Mouse (Mus musculus) hindbrain, embryonic 14.5 days (tissue): ENCODE measurements at regions not wholly inside any gene's neighbourhood (a gene's known extent, or its start where the extent isn't known, plus 50 kb on each side); places are given as distances from the start of the nearest gene placed in this dataset.
A peak's percentile ranks its signal among the peaks of the same experiment; 100 is the strongest.

Experiments
- ATAC-seq: fragments of 200-750 bp; cut with Nextera tagmentation; 2 replicates; pipeline ENCODE4 v1.8.0; 2017; ENCODE audit warnings: moderate number of reproducible peaks, mild to moderate bottlenecking, moderate TSS enrichment, moderate library complexity; ENCODE audit not compliant: low FRiP score
- DNase-seq: peaks from one replicate; pipeline ENCODE4 v3.0.0-alpha.2; 2015; ENCODE audit warnings: low spot score
- H3K27ac ChIP-seq: fragments of 300-500 bp; sonication (generic); 2 replicates; pipeline ENCODE4 v1.5.1; 2014; ENCODE audit warnings: mild to moderate bottlenecking, moderate library complexity
- H3K27me3 ChIP-seq: fragments of 300-500 bp; sonication (generic); 2 replicates; pipeline ENCODE4 v1.6.1; 2014; ENCODE audit warnings: mild to moderate bottlenecking, low read length, mixed read lengths; ENCODE audit not compliant: control insufficient read depth, insufficient read depth
- H3K36me3 ChIP-seq: fragments of 300-500 bp; sonication (generic); replicated peaks from 2 replicates; pipeline ENCODE4 v1.6.1; 2014; ENCODE audit not compliant: control insufficient read depth, insufficient read depth
- H3K4me1 ChIP-seq: fragments of 300-500 bp; sonication (generic); replicated peaks from 2 replicates; pipeline ENCODE4 v1.6.1; 2014; ENCODE audit warnings: antibody characterized with exemption, low read length, mixed read lengths; ENCODE audit not compliant: control insufficient read depth, insufficient read depth
- H3K4me2 ChIP-seq: fragments of 300-500 bp; sonication (generic); replicated peaks from 2 replicates; pipeline ENCODE4 v1.6.1; 2014; ENCODE audit warnings: mild to moderate bottlenecking, moderate library complexity
- H3K4me3 ChIP-seq: fragments of 300-500 bp; sonication (generic); replicated peaks from 2 replicates; pipeline ENCODE4 v1.5.1; 2014; ENCODE audit warnings: mild to moderate bottlenecking, low read length
- H3K9ac ChIP-seq: fragments of 300-500 bp; sonication (generic); 2 replicates; pipeline ENCODE4 v1.6.1; 2014
- H3K9me3 ChIP-seq: fragments of 300-500 bp; sonication (generic); 2 replicates; pipeline ENCODE4 v1.6.1; 2016; ENCODE audit warnings: low read length; ENCODE audit not compliant: control insufficient read depth
- WGBS: fragments of 180-500 bp; shearing (Covaris S2); extraction: QIAGEN DNeasy Blood & Tissue Kit; methylation state at CpG from one replicate; pipeline ENCODE4 v1.1.7; 2014; 5-methylcytosine and 5-hydroxymethylcytosine counted together

GRCm38 (mm10) chr12:110332616-110333154 lies 53.8 kb downstream of the Dio3 start:
- H3K9ac ChIP-seq = no peak overlapping the region
- H3K9me3 ChIP-seq = 0 out of 2 replicates have a peak, but pooled peaks cover 4% of the 10 kb centered on the region
- DNase-seq = no peak
- H3K4me1 ChIP-seq = no peaks in the 10 kb centered on the region
- no peaks in the 10 kb centered on the region for H3K27me3 ChIP-seq
- H3K4me2 ChIP-seq = no peak overlapping the region
- no peak for ATAC-seq
- H3K27ac ChIP-seq = no peak overlapping the region
- H3K4me3 ChIP-seq = no peak overlapping the region
- WGBS = 92% methylated on average over 12 of the region's 12 CpGs
- no peaks in the 10 kb centered on the region for H3K36me3 ChIP-seq

GRCm38 (mm10) chr12:110334609-110335008 lies 55.7 kb downstream of the Dio3 start:
- H3K9me3 ChIP-seq = 0 out of 2 replicates have a peak, but pooled peaks cover 4% of the 10 kb centered on the region
- no peak overlapping the region for H3K4me3 ChIP-seq
- no peak overlapping the region for H3K27ac ChIP-seq
- ATAC-seq (no peak), DNase-seq (no peak)
- H3K4me1 ChIP-seq = no peaks in the 10 kb centered on the region
- 77% methylated on average over 2 of the region's 2 CpGs for WGBS
- no peak overlapping the region for H3K9ac ChIP-seq
- H3K36me3 ChIP-seq = no peaks in the 10 kb centered on the region
- H3K27me3 ChIP-seq = no peaks in the 10 kb centered on the region
- H3K4me2 ChIP-seq = no peak overlapping the region

- Histone ChIP-seq H3K9me3 (no peaks in the 10 kb centered on the region), H3K9ac (no peak overlapping the region), H3K27ac (no peak overlapping the region), H3K4me3 (no peak overlapping the region), H3K27me3 (no peaks in the 10 kb centered on the region), H3K4me1 (no peaks in the 10 kb centered on the region), H3K36me3 (no peaks in the 10 kb centered on the region), H3K4me2 (no peak overlapping the region)
- ATAC-seq = no peak
- DNase-seq = no peak
- WGBS = 84% methylated on average over 4 of the region's 4 CpGs
Observed at GRCm38 (mm10) chr12:110344280-110344827, 65.5 kb downstream of the Dio3 start.

- 72% methylated on average over 1 of the region's 1 CpGs for WGBS
Observed at GRCm38 (mm10) chr12:110349621-110350020, 70.8 kb downstream of the Dio3 start.

GRCm38 (mm10) chr12:110355851-110356250 lies 77.0 kb downstream of the Dio3 start:
- WGBS = 70% methylated on average over 6 of the region's 6 CpGs
- Histone ChIP-seq H3K4me1 (no peaks in the 10 kb centered on the region), H3K27me3 (no peaks in the 10 kb centered on the region), H3K4me3 (no peak overlapping the region), H3K27ac (no peak overlapping the region), H3K9ac (no peak overlapping the region), H3K4me2 (no peak overlapping the region), H3K9me3 (no peaks in the 10 kb centered on the region), H3K36me3 (no peaks in the 10 kb centered on the region)
- no peak for ATAC-seq
- DNase-seq = no peak

More at GRCm38 (mm10) chr12:110349621-110350020, 70.8 kb downstream of the Dio3 start:
- Histone ChIP-seq H3K27ac (no peak overlapping the region), H3K36me3 (no peaks in the 10 kb centered on the region), H3K4me1 (no peaks in the 10 kb centered on the region), H3K9ac (no peak overlapping the region), H3K4me2 (no peak overlapping the region), H3K27me3 (no peaks in the 10 kb centered on the region), H3K4me3 (no peak overlapping the region), H3K9me3 (no peaks in the 10 kb centered on the region)
- ATAC-seq (no peak), DNase-seq (no peak)

- H3K4me2 ChIP-seq = no peak overlapping the region
- H3K9ac ChIP-seq = no peak overlapping the region
- H3K4me1 ChIP-seq = no peaks in the 10 kb centered on the region
- no peak for ATAC-seq
- H3K27me3 ChIP-seq = no peaks in the 10 kb centered on the region
- no peak overlapping the region for H3K27ac ChIP-seq
- H3K36me3 ChIP-seq = no peaks in the 10 kb centered on the region
- DNase-seq = no peak
- WGBS = 96% methylated on average over 6 of the region's 6 CpGs
- H3K4me3 ChIP-seq = no peak overlapping the region
- H3K9me3 ChIP-seq = no peaks in the 10 kb centered on the region
Observed at GRCm38 (mm10) chr12:110367102-110367501, 79.8 kb upstream of the Ppp2r5c start.

- H3K4me2 ChIP-seq = no peak overlapping the region
- no peaks in the 10 kb centered on the region for H3K27me3 ChIP-seq
- H3K9ac ChIP-seq = no peak overlapping the region
- ATAC-seq (no peak), DNase-seq (no peak)
- no peaks in the 10 kb centered on the region for H3K36me3 ChIP-seq
- H3K9me3 ChIP-seq = no peaks in the 10 kb centered on the region
- H3K4me1 ChIP-seq = 0 out of 2 replicates have a peak, but pooled peaks cover 2% of the 10 kb centered on the region
- 90% methylated on average over 4 of the region's 4 CpGs for WGBS
- no peak overlapping the region for H3K4me3 ChIP-seq
- no peak overlapping the region for H3K27ac ChIP-seq
Observed at GRCm38 (mm10) chr12:110367822-110368221, 79.1 kb upstream of the Ppp2r5c start.

GRCm38 (mm10) chr12:110371886-110372690 lies 74.8 kb upstream of the Ppp2r5c start:
- 73% methylated on average over 13 of the region's 13 CpGs for WGBS
- Histone ChIP-seq H3K36me3 (no peaks in the 10 kb centered on the region), H3K4me3 (no peak overlapping the region), H3K27ac (no peak overlapping the region), H3K4me2 (no peak overlapping the region), H3K27me3 (peaks cover 3% of the 10 kb centered on the region; the same call in 1 of the 2 replicates), H3K4me1 (peaks cover 12% of the 10 kb centered on the region), H3K9ac (0 out of 2 replicates have a peak overlapping the region, but pooled peaks have one; percentile 4), H3K9me3 (no peaks in the 10 kb centered on the region)
- ATAC-seq (no peak), DNase-seq (no peak)

GRCm38 (mm10) chr12:110372986-110373385 lies 73.9 kb upstream of the Ppp2r5c start:
- peaks cover 12% of the 10 kb centered on the region for H3K4me1 ChIP-seq
- H3K27me3 ChIP-seq = peaks cover 3% of the 10 kb centered on the region; the same call in 1 of the 2 replicates
- H3K4me3 ChIP-seq = no peak overlapping the region
- H3K9ac ChIP-seq = no peak overlapping the region
- 34% methylated on average over 9 of the region's 9 CpGs for WGBS
- no peak overlapping the region for H3K27ac ChIP-seq
- ATAC-seq (no peak), DNase-seq (no peak)
- H3K9me3 ChIP-seq = no peaks in the 10 kb centered on the region
- no peaks in the 10 kb centered on the region for H3K36me3 ChIP-seq
- peak overlapping the region; percentile 35 for H3K4me2 ChIP-seq
